Mouse (Mus musculus) mouse embryonic stem cell (cell line): Measurements from ENCODE around the gene Magix.

Source experiments
- in situ Hi-C, 2 experiments: fragments of 300-500 bp; cut with MboI; formaldehyde crosslinking; loops; 1 replicate in 1 of 2; 3 replicates in 1 of 2; pipeline ENCODE4 v1.14.3; 2019 to 2020; ENCODE audit warnings: low sequenced_read_pairs in 2 of 2, low pct_unique_long_range_greater_than_20kb in 1 of 2, mixed read lengths in 1 of 2; ENCODE audit not compliant: unreplicated experiment in 1 of 2

The Magix gene

GRCm38 (mm10) chrX:7680864-7681263 is at the start of gene Magix:
Gene Magix (minus strand): TSS chrX:7681251.
- in situ Hi-C loops = no loop called here

- in situ Hi-C loops = no loop called here
Observed at GRCm38 (mm10) chrX:7728922-7729265, 47.8 kb upstream of the Magix start.

DNA sequence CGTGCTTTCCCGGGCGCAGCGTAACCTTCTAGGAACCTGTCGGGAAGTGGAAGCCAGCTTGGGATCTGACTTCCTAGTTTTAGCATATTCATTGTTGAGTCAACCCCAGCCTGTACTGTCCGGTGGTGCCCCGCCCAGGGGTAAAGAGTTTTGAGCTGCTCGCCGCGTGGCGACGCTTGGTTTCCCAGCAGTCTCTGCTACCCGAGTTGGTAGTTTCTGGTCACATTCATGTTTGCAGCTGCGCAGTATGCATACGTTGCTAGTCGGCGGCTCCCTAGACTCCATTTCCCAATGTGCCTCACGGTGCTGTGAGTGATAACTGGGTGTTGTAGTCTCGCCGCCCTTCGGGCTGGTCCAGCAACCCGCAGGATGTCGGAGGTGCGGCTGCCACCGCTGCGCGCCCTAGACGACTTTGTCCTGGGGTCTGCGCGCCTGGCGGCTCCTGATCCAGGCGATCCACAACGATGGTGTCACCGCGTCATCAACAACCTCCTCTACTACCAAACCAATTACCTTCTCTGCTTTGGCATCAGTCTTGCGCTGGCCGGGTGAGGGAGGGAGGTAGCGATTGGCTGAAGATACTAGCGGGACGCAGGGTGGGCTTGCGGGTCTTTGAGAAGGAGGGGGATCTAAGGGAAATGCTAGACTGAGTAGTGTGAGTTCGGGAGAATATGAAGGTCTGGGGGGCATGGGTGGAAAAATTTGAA is 47.3 kb upstream of the Magix start, which contains the start of gene Praf2:
Gene Praf2, plus strand, starts transcription at position 225 of the 707 bp plus-strand sequence.
- in situ Hi-C loops = no loop called here

GRCm38 (mm10) chrX:7727176-7727575 is 46.1 kb upstream of the Magix start:
- in situ Hi-C loops = no loop called here

GRCm38 (mm10) chrX:7725841-7726240 is 44.8 kb upstream of the Magix start:
- in situ Hi-C loops = no loop called here

- in situ Hi-C loops = loop anchor here in 1 of 2 experiments (25.0 kb wide), 1 partner anchor 262 kb away; no protein-coding TSS in a partner anchor
Observed at GRCm38 (mm10) chrX:7724135-7724534, 43.1 kb upstream of the Magix start.

- in situ Hi-C loops = loop anchor here in 1 of 2 experiments (25.0 kb wide), 1 partner anchor 260 kb away; no protein-coding TSS in a partner anchor
Observed at GRCm38 (mm10) chrX:7722691-7723090, 41.6 kb upstream of the Magix start.

- in situ Hi-C loops = loop anchor here in 1 of 2 experiments (25.0 kb wide), 1 partner anchor 260 kb away; no protein-coding TSS in a partner anchor
Observed at GRCm38 (mm10) chrX:7722282-7722611, 41.2 kb upstream of the Magix start.

DNA sequence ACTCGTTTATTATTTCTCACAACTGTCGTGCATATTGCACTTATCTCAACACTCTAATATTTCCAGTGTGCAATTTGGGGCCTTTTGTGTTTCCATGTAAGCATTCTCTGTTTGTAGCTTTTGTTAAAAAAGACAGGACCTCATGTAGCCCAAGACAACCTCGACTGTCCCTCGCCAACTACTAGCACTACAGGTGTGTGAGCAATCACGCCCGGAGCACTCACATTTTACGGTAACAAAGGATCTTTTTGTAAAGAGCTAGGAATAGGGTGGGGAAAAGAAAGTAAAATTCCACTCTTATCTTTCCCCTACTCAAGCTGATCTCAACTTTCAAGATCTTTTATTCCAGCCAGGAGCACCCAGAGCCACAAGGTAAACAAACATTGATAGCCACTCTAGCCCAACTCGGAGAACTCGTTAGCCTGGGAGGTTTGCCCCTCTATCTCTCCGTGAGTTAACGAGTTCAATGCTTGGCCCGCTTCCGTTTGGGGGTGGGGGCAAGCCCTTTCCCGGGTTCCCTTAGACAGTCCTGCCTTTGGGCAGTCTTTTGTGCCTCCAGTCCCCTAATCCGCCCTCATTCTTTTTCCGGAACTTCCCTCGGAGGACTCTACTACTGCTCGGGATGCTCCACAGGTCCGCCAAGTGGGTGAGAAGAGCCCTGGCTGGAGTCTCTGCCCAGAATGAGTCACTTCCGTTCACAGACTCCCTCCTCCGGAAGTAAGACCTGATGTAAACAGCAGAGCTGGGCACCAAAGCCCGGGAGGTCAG is 40.6 kb upstream of the Magix start, which contains the start of gene Gm45208:
Gene Gm45208, plus strand, starts transcription at position 732 of the 768 bp plus-strand sequence.
- in situ Hi-C loops = loop anchor here in 1 of 2 experiments (25.0 kb wide), 1 partner anchor 259 kb away; no protein-coding TSS in a partner anchor

DNA sequence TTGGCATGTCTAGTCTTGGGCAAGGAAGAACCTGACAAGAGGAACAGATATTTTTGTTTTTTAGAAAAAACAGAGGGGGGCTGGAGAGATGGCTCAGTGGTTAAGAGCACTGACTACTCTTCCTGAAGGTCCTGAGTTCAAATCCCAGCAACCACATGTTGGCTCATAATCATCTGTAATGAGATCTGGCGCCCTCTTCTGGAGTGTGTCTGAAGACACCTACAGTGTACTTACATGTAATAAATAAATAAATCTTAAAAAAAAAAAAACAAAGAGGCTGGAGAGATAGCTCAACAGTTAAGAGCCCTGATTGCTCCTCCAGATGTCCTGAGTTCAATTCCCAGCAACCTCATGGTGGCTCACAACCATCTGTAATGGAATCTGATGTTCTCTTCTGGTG is 35.0 kb upstream of the Magix start:
- in situ Hi-C loops = loop anchor here in 1 of 2 experiments (25.0 kb wide), 1 partner anchor 254 kb away; no protein-coding TSS in a partner anchor

- in situ Hi-C loops = loop anchor here in 1 of 2 experiments (25.0 kb wide), 1 partner anchor 252 kb away; no protein-coding TSS in a partner anchor
Observed at GRCm38 (mm10) chrX:7714135-7714899, 33.3 kb upstream of the Magix start, which contains the start of gene Wdr45. Gene Wdr45 (plus strand): TSS chrX:7714333.

GRCm38 (mm10) chrX:7713764-7714134 is 32.7 kb upstream of the Magix start:
- in situ Hi-C loops = loop anchor here in 1 of 2 experiments (25.0 kb wide), 1 partner anchor 251 kb away; no protein-coding TSS in a partner anchor

- in situ Hi-C loops = loop anchor here in 1 of 2 experiments (10.0 kb wide), 1 partner anchor 222 kb away; no protein-coding TSS in a partner anchor
Observed at GRCm38 (mm10) chrX:7696954-7697381, 15.9 kb upstream of the Magix start, which contains the start of gene Gpkow. Gene Gpkow (plus strand): TSS chrX:7697131.

GRCm38 (mm10) chrX:7696520-7696919 is 15.5 kb upstream of the Magix start:
- in situ Hi-C loops = loop anchor here in 1 of 2 experiments (10.0 kb wide), 1 partner anchor 222 kb away; no protein-coding TSS in a partner anchor

DNA sequence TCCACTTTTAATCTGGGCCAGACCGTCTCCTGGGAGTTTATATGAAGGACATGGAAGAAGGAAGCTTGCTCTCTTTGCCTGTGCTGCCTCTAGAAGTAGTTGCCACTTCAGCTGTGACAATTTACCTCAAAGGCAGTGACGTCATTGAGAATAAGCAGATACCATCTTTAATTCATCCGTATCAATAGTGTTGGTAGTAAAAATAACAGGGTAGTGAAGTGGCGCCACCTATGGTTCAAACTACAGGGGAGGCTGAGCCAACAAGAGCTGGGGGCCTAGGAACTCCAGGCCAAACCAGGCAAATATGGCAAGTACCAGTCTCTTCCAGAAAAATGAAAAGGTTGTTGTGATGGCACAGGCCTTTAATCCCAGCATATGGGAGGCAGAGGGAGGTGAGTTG is 11.8 kb upstream of the Magix start:
- in situ Hi-C loops = loop anchor here in 1 of 2 experiments (10.0 kb wide), 1 partner anchor 218 kb away; no protein-coding TSS in a partner anchor

- in situ Hi-C loops = loop anchor here in 1 of 2 experiments (10.0 kb wide), 1 partner anchor 216 kb away; no protein-coding TSS in a partner anchor
Observed at GRCm38 (mm10) chrX:7690486-7690885, 9.4 kb upstream of the Magix start.

DNA sequence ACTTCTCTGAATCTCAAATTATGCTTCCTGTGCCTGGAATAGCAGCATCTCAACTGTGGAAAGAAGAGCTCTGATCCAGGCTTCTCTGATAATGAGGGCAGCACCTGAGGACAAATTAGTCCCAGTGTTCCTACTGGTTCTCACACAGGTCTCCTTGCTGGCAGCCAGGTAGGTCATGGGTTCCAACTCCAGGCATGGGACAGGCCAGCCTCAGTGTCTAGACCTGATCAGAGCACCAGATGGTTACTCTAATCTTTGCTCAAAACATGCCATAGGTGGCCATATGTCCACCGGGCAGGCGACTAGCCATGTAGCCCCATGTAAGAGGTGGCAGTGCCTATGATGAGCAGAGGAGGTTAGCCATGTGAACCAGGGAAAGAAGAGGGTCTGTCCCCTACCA is 7.3 kb upstream of the Magix start:
- in situ Hi-C loops = no loop called here

- in situ Hi-C loops = no loop called here
Observed at GRCm38 (mm10) chrX:7680057-7680412, 1.0 kb downstream of the Magix start.
